Mouse (Mus musculus): ENCODE measurements at regions not wholly inside any gene's neighbourhood (a gene's known extent, or its start where the extent isn't known, plus 50 kb on each side); places are given as distances from the start of the nearest gene placed in this dataset.

DNA sequence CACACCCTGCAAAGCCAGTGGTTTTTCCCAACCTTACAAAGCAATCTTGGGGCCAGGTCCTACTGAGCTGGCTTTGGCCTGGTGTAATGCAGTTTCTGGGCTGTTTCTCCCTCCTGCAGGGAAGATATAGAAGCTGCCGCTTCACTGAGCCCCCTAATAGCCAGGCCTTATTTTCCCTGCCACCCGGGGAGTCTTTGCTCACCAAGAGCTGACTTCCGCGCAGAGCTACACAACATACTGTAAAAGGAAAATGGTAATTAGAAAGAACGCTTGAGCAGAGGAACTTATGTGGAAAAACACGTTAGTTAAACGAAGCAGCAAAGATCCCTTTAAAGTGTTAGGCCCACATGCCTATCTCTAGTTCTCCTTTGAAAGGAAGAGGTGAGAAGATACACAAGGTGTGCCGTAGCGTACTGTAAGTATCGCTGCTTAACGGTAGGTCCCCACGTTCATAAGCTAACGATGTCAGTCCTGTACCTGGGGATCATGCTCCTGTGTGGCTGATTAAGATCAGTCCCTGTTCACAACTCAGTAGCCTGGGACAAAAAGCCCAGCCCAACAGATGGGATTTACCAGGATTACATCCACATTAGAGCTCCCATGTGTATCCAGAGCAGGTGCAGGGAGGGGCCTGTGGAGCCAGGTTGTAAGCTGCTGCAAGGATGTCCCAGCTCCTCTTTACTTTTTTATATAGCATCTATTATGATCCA lies 307.5 kb upstream of the Chd6 start:
- DNase-seq (ENCODE audit: low spot score): no peak
- WGBS: 77% methylated on average over 13 of the region's 13 CpGs

DNA sequence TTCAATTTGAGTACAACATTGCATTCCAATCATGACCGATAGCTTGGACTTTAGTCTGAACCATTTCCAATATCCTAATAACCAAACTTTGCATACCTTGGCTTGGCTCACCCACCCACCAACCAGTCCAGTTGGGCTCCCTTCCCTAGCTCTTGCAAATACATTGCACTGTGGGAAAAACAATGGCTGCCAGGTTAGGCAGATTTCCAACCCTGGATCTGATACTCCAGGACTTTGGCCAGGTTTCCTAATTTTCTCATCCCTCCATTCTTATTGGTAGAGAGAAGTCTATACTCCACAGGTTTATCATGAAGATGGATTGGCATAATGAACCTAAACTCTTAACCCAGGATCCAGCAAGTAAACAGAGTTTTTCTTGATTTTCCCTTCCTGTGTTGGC lies 299.4 kb upstream of the Chd6 start:
- 89% methylated on average over 1 of the region's 1 CpGs for WGBS
- Histone ChIP-seq H3K27me3 (replicated peaks; ENCODE audit: control insufficient read depth, insufficient read depth, low read length) (no peaks in the 10 kb centered on the region), H3K4me3 (ENCODE audit: low read depth, low read length) (no peak overlapping the region)

More for the DNA sequence above, 307.5 kb upstream of the Chd6 start:
- Histone ChIP-seq H3K4me2 (no peak overlapping the region), H3K9me3 (ENCODE audit: control insufficient read depth, low read length) (no peaks in the 10 kb centered on the region), H3K9ac (ENCODE audit: low read depth, low read length) (no peak overlapping the region), H3K27me3 (replicated peaks; ENCODE audit: control insufficient read depth, insufficient read depth, low read length) (no peaks in the 10 kb centered on the region), H3K4me1 (replicated peaks; ENCODE audit: control insufficient read depth, insufficient read depth, low read length) (no peaks in the 10 kb centered on the region), H3K4me3 (ENCODE audit: low read depth, low read length) (no peak overlapping the region), H3K27ac (ENCODE audit: low read depth, low read length) (no peak overlapping the region), H3K36me3 (ENCODE audit: control insufficient read depth, insufficient read depth, low read length) (no peaks in the 10 kb centered on the region)
- ATAC-seq (replicated peaks; ENCODE audit: low FRiP score): no peak

DNA sequence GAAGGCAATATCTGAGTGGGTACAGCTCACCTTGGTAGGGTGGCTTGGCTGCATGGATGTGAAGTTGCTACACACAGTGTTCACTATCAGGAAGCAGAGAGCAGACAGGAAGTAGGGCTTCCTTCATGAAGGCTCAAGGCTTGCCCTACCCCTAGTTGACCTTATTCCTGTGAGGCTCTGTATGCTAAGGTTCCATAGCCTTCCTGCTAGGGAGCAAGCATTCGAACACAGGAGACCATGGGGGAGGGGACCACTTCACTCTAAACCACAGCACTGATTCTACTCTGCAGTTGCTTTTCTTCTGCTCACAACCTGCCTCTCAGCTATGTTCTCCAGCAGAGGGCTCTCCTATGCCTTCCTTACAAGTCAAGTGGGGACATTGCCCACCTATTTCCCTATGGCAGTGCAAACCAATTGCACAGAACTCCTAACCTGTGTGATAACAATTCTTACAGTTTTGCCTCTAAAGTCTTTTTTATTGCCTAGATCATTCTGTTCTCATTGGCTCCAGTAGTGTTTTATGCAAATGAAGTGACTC lies 297.0 kb upstream of the Chd6 start:
- Histone ChIP-seq H3K4me3 (ENCODE audit: low read depth, low read length) (no peak overlapping the region), H3K36me3 (ENCODE audit: control insufficient read depth, insufficient read depth, low read length) (no peaks in the 10 kb centered on the region), H3K4me1 (replicated peaks; ENCODE audit: control insufficient read depth, insufficient read depth, low read length) (no peaks in the 10 kb centered on the region), H3K27ac (ENCODE audit: low read depth, low read length) (no peak overlapping the region), H3K27me3 (replicated peaks; ENCODE audit: control insufficient read depth, insufficient read depth, low read length) (no peaks in the 10 kb centered on the region), H3K9me3 (ENCODE audit: control insufficient read depth, low read length) (no peaks in the 10 kb centered on the region), H3K4me2 (no peak overlapping the region), H3K9ac (ENCODE audit: low read depth, low read length) (no peak overlapping the region)
- 17% methylated on average over 1 of the region's 1 CpGs for WGBS
- DNase-seq (ENCODE audit: low spot score) (no peak), ATAC-seq (replicated peaks; ENCODE audit: low FRiP score) (0 out of 2 replicates have a peak, but pooled peaks have one; percentile 34)

More for the DNA sequence above, 299.4 kb upstream of the Chd6 start:
- no peaks in the 10 kb centered on the region for H3K36me3 ChIP-seq (ENCODE audit: control insufficient read depth, insufficient read depth, low read length)
- H3K9ac ChIP-seq (ENCODE audit: low read depth, low read length): no peak overlapping the region
- no peak for DNase-seq (ENCODE audit: low spot score)
- no peaks in the 10 kb centered on the region for H3K4me1 ChIP-seq (replicated peaks; ENCODE audit: control insufficient read depth, insufficient read depth, low read length)
- ATAC-seq (replicated peaks; ENCODE audit: low FRiP score): no peak
- H3K9me3 ChIP-seq (ENCODE audit: control insufficient read depth, low read length): no peaks in the 10 kb centered on the region
- no peak overlapping the region for H3K27ac ChIP-seq (ENCODE audit: low read depth, low read length)
- no peak overlapping the region for H3K4me2 ChIP-seq

DNA sequence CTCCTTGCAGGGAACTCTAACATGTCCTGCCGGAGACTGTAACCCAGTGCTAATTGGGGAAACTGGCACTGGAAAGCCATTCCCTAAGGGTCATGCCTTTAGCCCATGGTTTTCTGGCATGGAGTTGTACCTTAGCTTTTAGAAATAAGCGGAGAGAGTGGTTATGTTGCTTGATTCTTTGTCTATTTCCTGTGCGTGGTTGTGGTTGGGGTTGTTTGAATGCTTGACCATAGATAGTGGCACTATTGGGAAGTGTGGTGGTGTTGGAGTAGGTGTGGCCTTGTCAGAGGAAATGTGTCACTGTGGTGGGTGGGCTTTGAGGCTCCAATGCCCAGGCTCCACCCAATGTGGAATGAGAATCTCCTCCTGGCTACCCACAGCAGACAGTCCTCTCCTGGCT lies 289.2 kb upstream of the Chd6 start:
- no peaks in the 10 kb centered on the region for H3K27me3 ChIP-seq (replicated peaks; ENCODE audit: control insufficient read depth, insufficient read depth, low read length)
- DNase-seq (ENCODE audit: low spot score): no peak
- H3K4me3 ChIP-seq (ENCODE audit: low read depth, low read length): no peak overlapping the region
- ATAC-seq (replicated peaks; ENCODE audit: low FRiP score): peak; percentile 36; the same call in 1 of the 2 replicates
- 53% methylated on average over 3 of the region's 3 CpGs for WGBS
- no peaks in the 10 kb centered on the region for H3K4me1 ChIP-seq (replicated peaks; ENCODE audit: control insufficient read depth, insufficient read depth, low read length)
- no peak overlapping the region for H3K4me2 ChIP-seq
- no peaks in the 10 kb centered on the region for H3K9me3 ChIP-seq (ENCODE audit: control insufficient read depth, low read length)
- H3K27ac ChIP-seq (ENCODE audit: low read depth, low read length): no peak overlapping the region
- no peak overlapping the region for H3K9ac ChIP-seq (ENCODE audit: low read depth, low read length)
- no peaks in the 10 kb centered on the region for H3K36me3 ChIP-seq (ENCODE audit: control insufficient read depth, insufficient read depth, low read length)

DNA sequence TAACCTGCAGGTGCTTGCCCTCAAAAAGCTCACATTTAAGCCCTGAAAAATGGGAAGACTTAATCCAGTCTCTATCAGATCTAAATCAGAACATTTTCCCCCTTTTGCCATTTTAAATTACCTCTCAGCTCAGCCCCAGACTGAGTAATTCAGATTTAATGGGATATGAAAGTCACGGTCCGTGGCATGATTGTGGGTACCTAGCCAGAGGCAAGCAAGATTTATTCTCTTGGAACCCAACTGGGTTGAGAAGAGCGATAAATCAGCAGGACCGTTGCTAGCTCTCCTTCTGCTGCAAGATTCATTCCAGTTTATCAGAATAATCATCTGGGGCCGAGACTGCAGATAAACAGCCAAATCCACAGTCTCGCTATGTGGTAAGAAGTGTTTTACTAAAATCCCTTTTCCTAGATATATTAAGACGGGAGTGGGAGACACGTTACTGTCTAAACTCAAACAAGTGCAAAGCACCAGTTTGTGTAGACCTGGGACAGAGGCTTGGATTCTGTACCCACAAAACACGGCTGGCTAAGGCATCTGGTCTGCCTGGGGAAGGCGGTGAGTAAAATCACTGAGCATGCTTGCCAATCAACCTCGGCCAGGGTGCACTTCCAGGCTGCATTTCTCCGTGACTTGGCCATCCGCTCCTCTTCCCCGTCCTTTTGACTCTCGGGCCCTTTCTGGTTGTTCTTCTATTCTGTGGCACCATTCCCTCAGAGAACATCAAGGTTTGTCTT lies 282.2 kb upstream of the Chd6 start:
- ATAC-seq (replicated peaks; ENCODE audit: low FRiP score) (no peak), DNase-seq (ENCODE audit: low spot score) (no peak)
- Histone ChIP-seq H3K27ac (ENCODE audit: low read depth, low read length) (no peak overlapping the region), H3K36me3 (ENCODE audit: control insufficient read depth, insufficient read depth, low read length) (no peaks in the 10 kb centered on the region), H3K4me2 (no peak overlapping the region), H3K4me1 (replicated peaks; ENCODE audit: control insufficient read depth, insufficient read depth, low read length) (no peaks in the 10 kb centered on the region), H3K27me3 (replicated peaks; ENCODE audit: control insufficient read depth, insufficient read depth, low read length) (no peaks in the 10 kb centered on the region), H3K9me3 (ENCODE audit: control insufficient read depth, low read length) (no peaks in the 10 kb centered on the region), H3K4me3 (ENCODE audit: low read depth, low read length) (no peak overlapping the region), H3K9ac (ENCODE audit: low read depth, low read length) (no peak overlapping the region)
- 80% methylated on average over 15 of the region's 15 CpGs for whole genome bisulfite sequencing

DNA sequence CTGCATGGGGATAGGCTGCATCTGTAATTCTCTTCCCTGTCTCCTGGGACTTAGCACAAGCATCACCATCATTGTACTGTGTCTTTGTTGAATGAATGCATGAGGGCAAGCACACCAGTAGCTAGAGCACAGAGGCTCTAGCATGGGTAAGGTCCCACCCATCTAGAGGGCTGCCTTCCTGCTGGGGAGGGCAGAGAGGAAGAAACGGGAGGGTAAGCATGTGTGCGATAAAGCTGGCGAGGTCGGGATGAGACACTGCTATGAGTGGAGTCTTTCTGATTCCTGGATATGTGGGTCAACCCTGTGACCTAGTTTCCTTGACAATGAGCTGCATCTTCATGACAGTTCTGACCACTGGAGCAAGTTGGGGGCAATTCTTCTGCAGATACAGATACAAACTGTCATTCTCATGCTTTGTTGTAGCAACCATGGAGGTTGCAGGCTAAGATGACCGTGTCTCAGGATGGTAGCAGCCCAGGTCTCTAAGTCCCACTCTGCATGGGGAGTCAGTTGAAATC lies 280.5 kb upstream of the Chd6 start:
- no peak for DNase-seq (ENCODE audit: low spot score)
- no peak for ATAC-seq (replicated peaks; ENCODE audit: low FRiP score)
- no peak overlapping the region for H3K9ac ChIP-seq (ENCODE audit: low read depth, low read length)

DNA sequence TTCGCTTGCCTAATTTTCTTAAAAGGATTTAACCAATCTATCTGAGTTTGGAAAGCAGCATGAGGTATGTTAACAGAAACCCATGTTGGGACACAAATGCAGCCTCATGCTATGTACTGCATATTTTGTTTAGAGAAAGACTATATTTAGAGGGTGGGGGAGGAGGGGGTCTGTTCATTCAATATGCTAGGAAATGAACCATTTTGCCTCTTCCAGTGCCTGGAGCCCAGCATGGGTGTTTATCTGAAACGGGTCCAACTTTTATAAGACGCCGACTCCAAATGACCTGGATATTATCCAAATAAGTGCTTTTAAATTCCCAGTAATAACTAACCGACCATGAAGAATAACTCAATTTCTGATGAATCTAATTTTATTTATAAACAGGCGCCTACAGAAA lies 278.2 kb upstream of the Chd6 start:
- H3K36me3 ChIP-seq (ENCODE audit: control insufficient read depth, insufficient read depth, low read length): no peaks in the 10 kb centered on the region
- H3K4me1 ChIP-seq (replicated peaks; ENCODE audit: control insufficient read depth, insufficient read depth, low read length): no peaks in the 10 kb centered on the region
- no peaks in the 10 kb centered on the region for H3K9me3 ChIP-seq (ENCODE audit: control insufficient read depth, low read length)
- H3K27me3 ChIP-seq (replicated peaks; ENCODE audit: control insufficient read depth, insufficient read depth, low read length): no peaks in the 10 kb centered on the region
- H3K9ac ChIP-seq (ENCODE audit: low read depth, low read length): no peak overlapping the region
- 85% methylated on average over 6 of the region's 6 CpGs for WGBS
- no peak for DNase-seq (ENCODE audit: low spot score)
- no peak for ATAC-seq (replicated peaks; ENCODE audit: low FRiP score)
- H3K27ac ChIP-seq (ENCODE audit: low read depth, low read length): no peak overlapping the region
- H3K4me2 ChIP-seq: no peak overlapping the region
- no peak overlapping the region for H3K4me3 ChIP-seq (ENCODE audit: low read depth, low read length)

More for the DNA sequence above, 280.5 kb upstream of the Chd6 start:
- no peak overlapping the region for H3K27ac ChIP-seq (ENCODE audit: low read depth, low read length)
- H3K4me3 ChIP-seq (ENCODE audit: low read depth, low read length): no peak overlapping the region
- H3K9me3 ChIP-seq (ENCODE audit: control insufficient read depth, low read length): no peaks in the 10 kb centered on the region
- no peak overlapping the region for H3K4me2 ChIP-seq
- H3K4me1 ChIP-seq (replicated peaks; ENCODE audit: control insufficient read depth, insufficient read depth, low read length): no peaks in the 10 kb centered on the region
- H3K36me3 ChIP-seq (ENCODE audit: control insufficient read depth, insufficient read depth, low read length): no peaks in the 10 kb centered on the region
- no peaks in the 10 kb centered on the region for H3K27me3 ChIP-seq (replicated peaks; ENCODE audit: control insufficient read depth, insufficient read depth, low read length)
- 77% methylated on average over 5 of the region's 5 CpGs for WGBS

DNA sequence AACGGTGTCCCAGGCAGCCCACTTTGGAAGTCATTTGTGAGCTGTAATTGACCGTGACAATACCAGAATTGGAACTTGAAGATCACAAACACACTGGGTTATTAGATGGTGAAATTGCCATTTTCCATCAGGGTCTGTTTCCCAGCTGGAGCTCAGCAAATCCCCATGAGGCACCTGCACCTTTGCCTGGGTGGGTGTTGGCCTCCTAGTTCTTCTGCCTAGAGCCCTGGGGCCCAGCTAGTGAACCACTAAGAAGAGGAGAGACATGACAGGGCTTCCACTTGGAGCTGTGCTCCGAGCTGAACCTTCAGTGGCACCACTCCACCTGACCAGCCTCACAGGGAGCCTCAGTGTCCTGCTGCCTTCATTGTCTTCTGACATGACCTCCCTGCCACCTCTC lies 273.5 kb upstream of the Chd6 start:
- Histone ChIP-seq H3K4me2 (no peak overlapping the region), H3K9me3 (ENCODE audit: control insufficient read depth, low read length) (no peaks in the 10 kb centered on the region), H3K4me1 (replicated peaks; ENCODE audit: control insufficient read depth, insufficient read depth, low read length) (no peaks in the 10 kb centered on the region), H3K27me3 (replicated peaks; ENCODE audit: control insufficient read depth, insufficient read depth, low read length) (no peaks in the 10 kb centered on the region), H3K27ac (ENCODE audit: low read depth, low read length) (no peak overlapping the region), H3K9ac (ENCODE audit: low read depth, low read length) (no peak overlapping the region), H3K36me3 (ENCODE audit: control insufficient read depth, insufficient read depth, low read length) (no peaks in the 10 kb centered on the region), H3K4me3 (ENCODE audit: low read depth, low read length) (no peak overlapping the region)
- ATAC-seq (replicated peaks; ENCODE audit: low FRiP score): no peak
- 63% methylated on average over 3 of the region's 3 CpGs for WGBS
- no peak for DNase-seq (ENCODE audit: low spot score)

Measured in liver, embryonic 11.5 days (tissue).